8 mouse cellular contexts compared by ENCODE assay signal in the genomic region with DNA sequence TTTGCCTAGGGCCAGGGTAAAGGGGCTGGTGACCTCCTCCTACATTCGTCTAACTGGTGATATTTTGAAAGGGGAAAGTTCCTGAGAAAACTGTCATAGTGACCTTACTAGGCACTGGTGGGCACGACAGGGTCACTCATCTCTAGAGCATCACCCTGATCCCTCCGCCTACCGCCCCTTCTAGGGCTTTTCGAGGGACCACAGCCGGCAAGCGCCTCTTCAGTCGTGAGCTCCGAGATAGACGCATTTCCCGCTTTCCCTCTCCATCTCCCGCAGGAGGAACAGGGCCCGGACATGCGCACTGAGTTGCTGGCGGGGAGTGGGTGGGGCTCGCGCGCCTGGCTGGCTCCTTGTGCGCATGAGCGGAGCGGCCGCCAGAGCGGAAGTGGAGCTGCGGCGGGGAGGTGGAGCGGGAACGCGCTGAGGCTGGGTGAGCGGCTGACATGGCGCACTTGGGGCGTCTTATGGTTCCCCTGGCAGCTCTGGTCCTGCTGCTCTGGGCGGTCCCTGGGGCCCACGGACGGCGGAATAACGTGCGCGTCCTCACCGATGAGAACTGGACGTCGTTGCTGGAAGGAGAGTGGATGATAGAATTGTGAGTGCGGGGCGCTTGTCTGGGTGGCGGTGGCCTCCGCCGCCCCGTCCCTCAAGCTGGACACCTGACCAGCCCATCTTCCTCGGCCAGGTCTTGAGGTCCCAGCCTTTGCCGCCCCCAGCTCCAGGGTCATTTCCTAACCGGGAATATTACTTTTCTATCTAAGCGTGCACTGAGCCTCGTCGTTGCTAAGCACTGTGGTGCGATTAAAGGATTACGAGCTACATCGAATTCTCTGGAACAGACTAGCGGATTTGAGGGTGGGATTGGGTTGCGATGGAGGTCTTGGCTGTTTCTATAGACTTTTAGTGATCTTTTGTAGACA. TPM values are rescaled to one million over a fixed set of nuclear protein-coding genes. Genes with fewer than 3 reads are reported as not detected.
DNase-seq lines count a peak whose midpoint lies in the region; ATAC-seq and TF ChIP-seq lines count a peak whose summit lies in the region.

Tmx1 (plus strand) TSS at position 370 of the 920 bp plus-strand sequence.

- peak; percentile 93 for TF ChIP-seq POLR2A in cortical plate, adult 2 months (IDR thresholded peaks at IDR 0.05; ENCODE audit: extremely low read depth, insufficient read depth, low read length)

- H3K9me3 ChIP-seq in megakaryocyte, embryonic 14.5 days = no peaks in the 10 kb centered on the region

- H3K36me3 ChIP-seq in megakaryocyte, embryonic 14.5 days (replicated peaks; ENCODE audit: low read length) = peaks cover 29% of the 10 kb centered on the region

- DNase-seq in gastrocnemius, adult 8-10 months (ENCODE audit: low spot score in 2 of 2) = peak; percentile 93 to 95
- DNase-seq in hindlimb bud, embryonic 11.5 days (ENCODE audit: extremely low spot score, low read depth, low spot score) = peak; percentile 71
- peak; percentile 82 to 93 for DNase-seq in left cerebral cortex, adult 8-10 months (ENCODE audit: low spot score in 2 of 2)
- peak; percentile 97 for DNase-seq in right cerebral cortex, postnatal 10 days (ENCODE audit: low spot score in 2 of 2)
- peak; percentile 99 for DNase-seq in urinary bladder, postnatal 25 days (ENCODE audit: low spot score)

- peak within 1 kb of the TSS; percentile 91 for H3K4me3 ChIP-seq in cortical plate, adult 2 months (ENCODE audit: insufficient read depth, low read length)
- H3K4me3 ChIP-seq in megakaryocyte, embryonic 14.5 days (replicated peaks) = peak within 1 kb of the TSS; percentile 98

- peak; percentile 94 for ATAC-seq in activated CD4-positive, CD25-positive, alpha-beta regulatory T cell, adult 4 months

- H3K27me3 ChIP-seq in megakaryocyte, embryonic 14.5 days (replicated peaks) = no peaks in the 10 kb centered on the region

- no peak for TF ChIP-seq CTCF in cortical plate, adult 2 months (IDR thresholded peaks at IDR 0.05; ENCODE audit: extremely low read depth, insufficient read depth, low read length)

- H3K4me1 ChIP-seq in cortical plate, adult 2 months (ENCODE audit: control insufficient read depth, insufficient read depth, low read length) = no peaks in the 10 kb centered on the region
- H3K4me1 ChIP-seq in megakaryocyte, embryonic 14.5 days = peaks cover 48% of the 10 kb centered on the region

- H3K27ac ChIP-seq in cortical plate, adult 2 months (ENCODE audit: insufficient read depth, low read length) = peak within 1 kb of the TSS; percentile 37

RNA-seq across cellular contexts. Expression of gene Tmx1, which starts in this region (rescaled TPM):
- polyA plus RNA-seq in activated CD4-positive, CD25-positive, alpha-beta regulatory T cell, adult 4 months (2017; shearing (Covaris generic)) = 100 to 1,000 TPM; 105 to 107 TPM
- 25.1 and 26.5 TPM in 2 replicates for polyA plus RNA-seq in cortical plate, adult 2 months (2012; rRNA removed)
- total RNA-seq in gastrocnemius, adult 8-10 months (2022) = 10 to 100 TPM in 3 of 4 experiments, 1 to 10 TPM in 1; 8.3 to 11.5 (median 11.0) TPM
- total RNA-seq in left cerebral cortex, adult 8-10 months (2022) = 10 to 100 TPM; 30.5 to 33.6 (median 31.4) TPM
- 1.8 and 11.4 TPM in 2 replicates for polyA plus RNA-seq in megakaryocyte, embryonic 14.5 days (2012; ENCODE audit: insufficient read depth, low replicate concordance)

Comparison
In these comparisons a context has a peak if more than half of its experiments do, and no peak if none do; other contexts are left out.
1. Peak in every context shown above with its lines: DNase-seq, ATAC-seq, H3K4me3 ChIP-seq and H3K27ac ChIP-seq.